Mouse (Mus musculus): ENCODE measurements around the gene Dicer1. TPM values are rescaled to one million over a fixed set of nuclear protein-coding genes. Genes with fewer than 3 reads are reported as not detected.

The Dicer1 gene
- polyA plus RNA-seq (2015; fragmentation: Nextera tagmentation; extraction: Ambion mirVana): 12.6 and 13.7 TPM in 2 replicates

DNA sequence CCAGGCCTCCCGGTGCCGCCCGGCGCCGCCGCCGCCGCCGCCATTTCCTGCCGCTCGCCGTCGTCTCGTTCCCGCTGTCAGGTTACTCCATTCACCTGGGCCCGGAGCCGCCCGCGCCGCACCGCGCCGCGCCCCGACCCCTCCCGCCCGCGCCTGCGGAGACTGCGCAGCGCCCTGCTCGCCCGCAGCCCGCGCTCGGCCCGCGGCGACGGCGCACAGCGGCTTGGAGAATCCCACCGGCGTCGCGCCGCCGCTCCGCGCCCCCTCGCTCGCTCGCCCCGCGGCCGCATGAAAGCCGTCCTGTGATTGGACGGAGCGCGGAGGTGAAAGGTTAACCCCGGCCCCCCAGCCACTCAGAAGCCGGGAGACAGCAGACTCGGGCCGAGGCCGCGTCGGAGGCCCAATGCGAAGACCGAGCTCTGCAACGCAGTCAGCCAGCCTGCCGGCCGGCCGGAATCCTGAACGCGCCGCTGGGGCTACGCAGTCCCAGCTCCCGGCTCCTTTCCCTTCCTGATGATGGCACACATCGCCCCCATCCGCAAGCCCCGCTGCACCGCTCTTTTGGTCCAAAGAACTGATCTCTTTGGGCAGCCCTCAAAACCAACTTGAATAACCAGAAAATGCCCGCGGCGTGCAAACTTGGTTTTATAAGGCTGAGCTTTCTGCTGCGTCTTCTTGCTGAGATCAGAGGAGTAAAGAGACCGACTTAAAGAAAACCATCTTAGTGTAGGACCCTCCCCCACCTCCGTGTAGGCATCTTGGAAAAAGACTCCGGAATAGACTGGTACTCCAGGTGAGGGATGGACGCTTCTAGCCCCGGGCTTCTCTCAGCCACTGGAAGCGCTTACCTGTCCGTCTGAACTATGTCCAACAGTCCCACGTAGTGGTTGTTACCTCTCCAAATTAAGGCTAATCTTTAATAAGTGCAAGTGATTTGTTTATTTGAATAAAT is at the start of gene Dicer1:
Gene Dicer1 (minus strand): TSS at position 139 of the 952 bp plus-strand sequence.
- H3K4me3 ChIP-seq (ENCODE audit: low read depth, low read length): peak within 1 kb of the TSS; percentile 90
- H3K4me1 ChIP-seq (replicated peaks; ENCODE audit: control insufficient read depth, insufficient read depth): 0 out of 2 replicates have a peak, but pooled peaks cover 3% of the 10 kb centered on the region
- ATAC-seq (ENCODE audit: low FRiP score, low TSS enrichment) (peak; percentile 97), DNase-seq (ENCODE audit: low spot score) (peak; percentile 96)
- H3K4me2 ChIP-seq (replicated peaks; ENCODE audit: low read depth): peak within 1 kb of the TSS; percentile 99
- H3K27ac ChIP-seq (replicated peaks): peak within 1 kb of the TSS; percentile 92
- peak within 1 kb of the TSS; percentile 93 for H3K9ac ChIP-seq (ENCODE audit: low read length)
- H3K36me3 ChIP-seq (ENCODE audit: control insufficient read depth, insufficient read depth, low read length): no peaks in the 10 kb centered on the region
- WGBS: under 1% methylated on average over 54 of the region's 94 CpGs
- TF ChIP-seq CTCF (IDR thresholded peaks at IDR 0.05; ENCODE audit: low read depth) (peak; percentile 46), EP300 (optimal IDR thresholded peaks at IDR 0.05) (no peak)
- H3K9me3 ChIP-seq (ENCODE audit: control insufficient read depth, low read length): no peaks in the 10 kb centered on the region
- no peaks in the 10 kb centered on the region for H3K27me3 ChIP-seq (ENCODE audit: control insufficient read depth, insufficient read depth, low read length)

DNA sequence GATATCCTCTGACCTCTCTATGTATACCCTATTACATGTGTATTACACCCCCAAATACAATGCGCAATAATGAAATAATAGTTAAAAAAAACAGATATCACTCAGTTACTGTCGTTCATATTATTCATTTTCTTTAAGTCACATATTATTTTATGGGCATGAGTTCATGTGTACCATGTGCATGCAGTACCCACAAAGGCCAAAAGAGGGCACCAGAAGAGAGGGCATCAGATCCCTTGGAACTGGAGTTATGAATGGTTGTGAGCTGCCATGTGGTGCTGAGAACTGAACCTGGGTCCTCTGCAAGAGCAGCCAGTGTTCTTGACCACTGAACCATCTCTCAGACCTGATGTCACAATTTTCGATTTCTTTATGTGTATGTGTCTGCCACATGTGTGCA is 47.6 kb upstream of the Dicer1 start:
- WGBS: 95% methylated on average over 3 of the region's 3 CpGs
- DNase-seq (ENCODE audit: low spot score) (no peak), ATAC-seq (ENCODE audit: low FRiP score, low TSS enrichment) (no peak)
- H3K9ac ChIP-seq (ENCODE audit: low read length): no peak overlapping the region
- no peak overlapping the region for H3K4me2 ChIP-seq (replicated peaks; ENCODE audit: low read depth)
- H3K27ac ChIP-seq (replicated peaks): no peak overlapping the region
- no peaks in the 10 kb centered on the region for H3K9me3 ChIP-seq (ENCODE audit: control insufficient read depth, low read length)
- H3K4me1 ChIP-seq (replicated peaks; ENCODE audit: control insufficient read depth, insufficient read depth): no peaks in the 10 kb centered on the region
- H3K36me3 ChIP-seq (ENCODE audit: control insufficient read depth, insufficient read depth, low read length): peaks cover 3% of the 10 kb centered on the region; the same call in 1 of the 2 replicates
- H3K4me3 ChIP-seq (ENCODE audit: low read depth, low read length): no peak overlapping the region
- TF ChIP-seq EP300 (optimal IDR thresholded peaks at IDR 0.05): no peak
- TF ChIP-seq CTCF (IDR thresholded peaks at IDR 0.05; ENCODE audit: low read depth): peak; percentile 40
- H3K27me3 ChIP-seq (ENCODE audit: control insufficient read depth, insufficient read depth, low read length): no peaks in the 10 kb centered on the region

DNA sequence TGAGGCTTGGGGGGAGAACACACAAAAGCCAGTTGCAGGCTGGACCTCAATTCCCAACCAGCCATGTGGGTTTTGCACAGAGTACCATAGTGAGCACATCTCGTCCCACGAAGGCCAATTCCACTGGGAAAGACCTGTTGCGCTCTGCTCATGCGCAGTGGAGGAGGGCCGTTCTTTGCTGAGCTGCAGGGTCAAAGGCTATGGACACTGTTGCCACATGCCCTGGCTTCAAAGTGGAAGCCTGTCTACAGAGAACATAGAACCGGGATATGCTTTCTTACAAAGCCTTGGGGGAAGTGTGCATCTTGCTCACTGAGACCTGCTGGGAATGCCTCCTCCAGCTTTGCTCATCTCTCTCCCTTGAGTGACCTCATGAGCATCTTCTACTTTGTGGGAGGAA is 46.2 kb upstream of the Dicer1 start:
- no peaks in the 10 kb centered on the region for H3K9me3 ChIP-seq (ENCODE audit: control insufficient read depth, low read length)
- no peak overlapping the region for H3K27ac ChIP-seq (replicated peaks)
- H3K4me3 ChIP-seq (ENCODE audit: low read depth, low read length): no peak overlapping the region
- no peak overlapping the region for H3K9ac ChIP-seq (ENCODE audit: low read length)
- no peak for TF ChIP-seq EP300 (optimal IDR thresholded peaks at IDR 0.05)
- TF ChIP-seq CTCF (IDR thresholded peaks at IDR 0.05; ENCODE audit: low read depth): no peak
- WGBS: 93% methylated on average over 6 of the region's 6 CpGs
- H3K4me1 ChIP-seq (replicated peaks; ENCODE audit: control insufficient read depth, insufficient read depth): no peaks in the 10 kb centered on the region
- ATAC-seq (ENCODE audit: low FRiP score, low TSS enrichment) (no peak), DNase-seq (ENCODE audit: low spot score) (no peak)
- H3K4me2 ChIP-seq (replicated peaks; ENCODE audit: low read depth): no peak overlapping the region
- H3K27me3 ChIP-seq (ENCODE audit: control insufficient read depth, insufficient read depth, low read length): no peaks in the 10 kb centered on the region
- H3K36me3 ChIP-seq (ENCODE audit: control insufficient read depth, insufficient read depth, low read length): peaks cover 3% of the 10 kb centered on the region; the same call in 1 of the 2 replicates

DNA sequence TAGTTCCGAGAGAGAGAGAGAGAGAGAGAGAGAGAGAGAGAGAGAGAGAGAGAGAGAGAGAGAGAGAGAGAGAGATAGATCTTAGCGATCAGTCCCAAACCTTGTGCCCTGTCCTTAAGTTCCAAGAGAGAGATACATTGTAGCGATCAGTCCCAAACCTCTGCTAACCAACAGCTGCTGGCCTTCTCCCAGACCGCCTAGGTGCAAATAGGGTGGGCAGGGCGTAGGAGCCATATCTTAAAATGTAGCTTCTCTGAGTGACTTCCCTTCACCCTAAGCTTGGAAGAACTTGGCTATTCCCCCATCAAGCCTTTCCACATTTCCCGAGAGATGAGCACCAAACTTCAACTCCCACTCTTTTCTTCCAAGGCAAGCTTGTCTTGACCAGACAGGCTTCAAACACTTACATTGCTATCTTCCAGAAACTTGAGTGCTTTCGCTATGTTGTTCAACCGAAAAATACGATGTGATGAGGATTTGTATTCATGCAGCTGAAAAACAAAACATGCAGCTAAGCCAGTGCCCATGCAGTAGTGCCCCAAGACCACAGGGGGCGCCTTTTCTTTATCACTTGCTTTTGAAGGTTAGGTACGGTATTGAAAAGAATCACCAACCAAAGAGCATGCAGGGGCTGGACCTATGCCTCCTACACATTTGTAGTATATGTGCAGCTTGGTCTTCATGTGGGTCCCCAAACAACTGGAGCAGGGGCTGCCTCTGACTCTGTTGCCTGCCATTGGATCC is 45.1 kb upstream of the Dicer1 start:
- no peaks in the 10 kb centered on the region for H3K27me3 ChIP-seq (ENCODE audit: control insufficient read depth, insufficient read depth, low read length)
- no peak for DNase-seq (ENCODE audit: low spot score)
- 91% methylated on average over 11 of the region's 11 CpGs for WGBS
- peaks cover 3% of the 10 kb centered on the region; the same call in 1 of the 2 replicates for H3K36me3 ChIP-seq (ENCODE audit: control insufficient read depth, insufficient read depth, low read length)
- no peak overlapping the region for H3K4me2 ChIP-seq (replicated peaks; ENCODE audit: low read depth)
- no peak for ATAC-seq (ENCODE audit: low FRiP score, low TSS enrichment)
- no peaks in the 10 kb centered on the region for H3K9me3 ChIP-seq (ENCODE audit: control insufficient read depth, low read length)
- H3K27ac ChIP-seq (replicated peaks): no peak overlapping the region
- no peak overlapping the region for H3K9ac ChIP-seq (ENCODE audit: low read length)
- H3K4me1 ChIP-seq (replicated peaks; ENCODE audit: control insufficient read depth, insufficient read depth): no peaks in the 10 kb centered on the region
- TF ChIP-seq CTCF (IDR thresholded peaks at IDR 0.05; ENCODE audit: low read depth) (peak; percentile 42), EP300 (optimal IDR thresholded peaks at IDR 0.05) (no peak)
- no peak overlapping the region for H3K4me3 ChIP-seq (ENCODE audit: low read depth, low read length)

DNA sequence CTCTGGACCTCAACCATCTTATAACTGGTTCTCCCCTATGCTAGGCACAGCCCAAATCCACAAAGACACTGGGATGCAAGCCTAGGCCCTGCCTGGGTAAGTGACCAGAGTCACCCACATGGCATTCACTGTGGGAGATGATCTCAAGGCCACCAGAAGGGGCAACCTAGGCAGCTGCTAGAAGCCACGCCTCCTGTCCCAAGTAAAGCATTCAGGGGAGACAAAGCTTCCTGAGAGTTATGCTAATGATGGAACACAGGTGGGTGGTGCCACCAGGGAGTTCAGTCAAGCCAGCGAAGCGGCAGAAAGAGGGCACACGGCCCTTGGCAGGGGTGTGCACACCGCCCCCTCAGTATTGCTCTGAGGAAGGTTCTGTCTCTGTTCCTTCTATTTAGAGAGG is 43.2 kb upstream of the Dicer1 start:
- Histone ChIP-seq H3K4me3 (ENCODE audit: low read depth, low read length) (no peak overlapping the region), H3K4me1 (replicated peaks; ENCODE audit: control insufficient read depth, insufficient read depth) (no peaks in the 10 kb centered on the region), H3K4me2 (replicated peaks; ENCODE audit: low read depth) (no peak overlapping the region), H3K9ac (ENCODE audit: low read length) (no peak overlapping the region), H3K27me3 (ENCODE audit: control insufficient read depth, insufficient read depth, low read length) (no peaks in the 10 kb centered on the region), H3K9me3 (ENCODE audit: control insufficient read depth, low read length) (no peaks in the 10 kb centered on the region), H3K27ac (replicated peaks) (no peak overlapping the region), H3K36me3 (ENCODE audit: control insufficient read depth, insufficient read depth, low read length) (peaks cover 3% of the 10 kb centered on the region; the same call in 1 of the 2 replicates)
- DNase-seq (ENCODE audit: low spot score) (no peak), ATAC-seq (ENCODE audit: low FRiP score, low TSS enrichment) (no peak)
- 73% methylated on average over 5 of the region's 5 CpGs for WGBS
- TF ChIP-seq CTCF (IDR thresholded peaks at IDR 0.05; ENCODE audit: low read depth) (no peak), EP300 (optimal IDR thresholded peaks at IDR 0.05) (no peak)

Data from stomach, postnatal 0 days (tissue).